Mouse (Mus musculus) stomach, embryonic 15.5 days (tissue): ENCODE measurements around the gene Tctex1d1. TPM values are rescaled to one million over a fixed set of nuclear protein-coding genes. Genes with fewer than 3 reads are reported as not detected.

Experiments
- ATAC-seq: fragments of 200-750 bp; cut with Nextera tagmentation; 2 replicates; pipeline ENCODE4 v1.8.0; 2017; ENCODE audit warnings: low read depth, moderate number of reproducible peaks, moderate TSS enrichment; ENCODE audit not compliant: insufficient read depth, low FRiP score
- H3K27ac ChIP-seq: fragments of 300-500 bp; sonication (generic); 2 replicates; pipeline ENCODE4 v1.5.1; 2015; ENCODE audit warnings: mild to moderate bottlenecking, inconsistent platforms
- H3K27me3 ChIP-seq: fragments of 300-500 bp; sonication (generic); replicated peaks from 2 replicates; pipeline ENCODE4 v1.6.1; 2015; ENCODE audit warnings: inconsistent platforms
- H3K36me3 ChIP-seq: fragments of 300-500 bp; sonication (generic); 2 replicates; pipeline ENCODE4 v1.6.1; 2015; ENCODE audit warnings: inconsistent platforms
- H3K4me1 ChIP-seq: fragments of 300-500 bp; sonication (generic); 2 replicates; pipeline ENCODE4 v1.6.1; 2015; ENCODE audit warnings: inconsistent platforms
- H3K4me2 ChIP-seq: fragments of 300-500 bp; sonication (generic); 2 replicates; pipeline ENCODE4 v1.6.1; 2015; ENCODE audit warnings: mild to moderate bottlenecking, inconsistent platforms
- H3K4me3 ChIP-seq: fragments of 300-500 bp; sonication (generic); replicated peaks from 2 replicates; pipeline ENCODE4 v1.5.1; 2015; ENCODE audit warnings: inconsistent platforms
- H3K9ac ChIP-seq: fragments of 300-500 bp; sonication (generic); 2 replicates; pipeline ENCODE4 v1.6.1; 2015; ENCODE audit warnings: inconsistent platforms
- H3K9me3 ChIP-seq: fragments of 300-500 bp; sonication (generic); 2 replicates; pipeline ENCODE4 v1.6.1; 2016; ENCODE audit warnings: inconsistent platforms
- WGBS: fragments of 180-500 bp; shearing (Covaris S2); methylation state at CpG from one replicate; pipeline ENCODE4 v1.1.7; 2015; 5-methylcytosine and 5-hydroxymethylcytosine counted together
- polyA plus RNA-seq: library from polyadenylated mRNA; unstranded; fragments of >200 nt; fragmentation: Nextera tagmentation; extraction: Ambion mirVana; gene quantifications from 2 replicates; pipeline ENCODE4 v1.2.1, GENCODE M21; 2015

Tctex1d1 gene
- polyA plus RNA-seq, 1 experiment from 2014 or later, result 1.1 TPM

DNA sequence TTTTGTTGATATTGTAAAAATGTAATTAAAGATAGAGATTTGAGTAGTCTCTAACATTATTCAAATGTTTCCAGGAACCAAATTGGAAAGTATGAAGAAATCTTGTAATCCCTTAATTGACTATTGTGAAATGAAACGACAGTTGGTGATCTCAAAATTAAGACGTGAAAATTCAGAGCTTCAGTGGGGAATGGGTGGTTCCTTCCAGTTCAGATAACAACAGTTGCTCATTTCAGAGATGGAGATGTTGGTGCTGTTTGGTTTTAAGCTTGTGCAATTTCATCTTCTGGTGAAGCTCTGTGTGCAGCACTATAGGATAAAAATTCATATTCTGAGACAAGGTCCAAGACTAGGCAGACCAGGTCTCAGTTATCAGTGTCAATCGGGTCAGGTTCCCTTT, 6.3 kb upstream of the Tctex1d1 start:
- WGBS, result 72% methylated on average over 3 of the region's 3 CpGs
- H3K4me3 ChIP-seq, result no peak overlapping the region
- ATAC-seq, result no peak

DNA sequence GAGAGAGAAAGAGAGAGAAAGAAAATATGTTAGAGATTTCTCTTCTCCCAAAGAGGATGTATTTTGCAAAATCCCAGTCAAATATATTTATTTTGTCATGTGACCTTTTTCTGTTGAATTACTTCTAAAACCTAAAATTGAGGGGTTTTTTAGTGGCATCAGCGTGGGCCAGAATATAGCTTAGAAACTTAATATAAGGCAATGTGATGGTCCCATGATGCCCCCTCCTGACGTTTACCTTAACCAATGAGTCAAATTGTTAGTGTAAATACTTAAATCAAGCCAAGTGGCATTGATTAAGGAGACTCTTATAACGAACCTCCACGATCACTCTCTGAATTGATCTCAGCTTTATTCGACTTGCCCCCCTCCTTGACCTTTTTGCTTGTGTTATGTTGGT, 4.2 kb upstream of the Tctex1d1 start:
- Histone ChIP-seq H3K4me3 (no peak overlapping the region), H3K4me1 (peaks cover 4% of the 10 kb centered on the region; the same call in 1 of the 2 replicates), H3K27me3 (no peaks in the 10 kb centered on the region), H3K4me2 (no peak overlapping the region), H3K27ac (no peak overlapping the region), H3K36me3 (no peaks in the 10 kb centered on the region), H3K9me3 (no peaks in the 10 kb centered on the region), H3K9ac (no peak overlapping the region)
- 59% methylated on average over 5 of the region's 5 CpGs for WGBS
- ATAC-seq, result no peak

More for the DNA sequence above, 6.3 kb upstream of the Tctex1d1 start:
- Histone ChIP-seq H3K4me2 (no peak overlapping the region), H3K36me3 (no peaks in the 10 kb centered on the region), H3K27ac (no peak overlapping the region), H3K9me3 (no peaks in the 10 kb centered on the region), H3K27me3 (no peaks in the 10 kb centered on the region), H3K9ac (no peak overlapping the region), H3K4me1 (no peaks in the 10 kb centered on the region)

DNA sequence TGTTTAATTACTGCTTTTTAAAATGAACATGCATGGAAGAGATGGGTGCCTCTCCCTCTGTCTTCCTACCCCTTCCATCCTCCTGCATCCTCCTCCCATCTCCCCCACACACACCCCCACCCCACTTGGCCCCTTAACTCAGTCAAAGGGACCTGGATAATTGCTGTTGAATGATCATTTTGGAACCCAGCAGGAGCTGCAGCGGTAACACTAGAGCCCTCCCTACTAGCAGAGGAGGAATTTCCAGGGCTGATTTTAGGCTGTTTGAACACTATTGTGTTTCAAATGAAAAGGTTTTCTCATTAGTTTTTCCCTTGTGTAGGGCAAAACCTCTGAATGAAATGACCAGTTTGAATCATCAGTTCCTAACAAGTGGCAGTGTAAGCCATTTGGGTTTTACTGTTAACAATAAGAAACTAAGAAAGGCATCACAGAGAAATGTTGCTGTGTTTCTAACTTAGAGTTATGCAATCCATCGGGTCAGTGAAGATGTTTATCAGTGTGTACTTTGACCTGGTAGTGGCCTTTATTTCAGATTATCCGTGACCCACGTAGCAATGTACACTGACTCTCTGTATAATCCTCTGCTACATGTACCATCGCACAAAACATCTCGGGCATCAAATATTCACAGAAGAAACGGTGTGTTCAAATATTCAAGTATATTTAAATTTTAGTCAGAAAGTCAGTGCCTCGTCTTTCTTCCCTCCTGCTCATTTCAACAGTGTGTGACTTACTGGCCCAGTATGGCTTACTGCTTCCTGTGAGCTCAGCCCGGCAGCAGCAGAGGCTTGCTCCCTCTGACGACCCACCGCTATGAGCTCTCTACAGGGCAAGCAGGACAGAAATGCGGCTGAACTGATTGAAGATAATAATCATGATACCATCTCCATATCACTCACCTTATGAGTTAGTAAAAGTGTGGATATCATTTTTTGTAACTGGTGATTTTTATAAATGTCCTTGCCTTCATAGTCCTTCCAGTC, 1.8 kb upstream of the Tctex1d1 start:
- H3K27me3 ChIP-seq, result no peaks in the 10 kb centered on the region
- no peak overlapping the region for H3K9ac ChIP-seq
- H3K36me3 ChIP-seq, result no peaks in the 10 kb centered on the region
- WGBS, result 58% methylated on average over 12 of the region's 12 CpGs
- H3K9me3 ChIP-seq, result no peaks in the 10 kb centered on the region
- H3K27ac ChIP-seq, result no peak overlapping the region
- no peak overlapping the region for H3K4me2 ChIP-seq
- ATAC-seq, result no peak
- peaks cover 4% of the 10 kb centered on the region; the same call in 1 of the 2 replicates for H3K4me1 ChIP-seq
- H3K4me3 ChIP-seq, result no peak overlapping the region

DNA sequence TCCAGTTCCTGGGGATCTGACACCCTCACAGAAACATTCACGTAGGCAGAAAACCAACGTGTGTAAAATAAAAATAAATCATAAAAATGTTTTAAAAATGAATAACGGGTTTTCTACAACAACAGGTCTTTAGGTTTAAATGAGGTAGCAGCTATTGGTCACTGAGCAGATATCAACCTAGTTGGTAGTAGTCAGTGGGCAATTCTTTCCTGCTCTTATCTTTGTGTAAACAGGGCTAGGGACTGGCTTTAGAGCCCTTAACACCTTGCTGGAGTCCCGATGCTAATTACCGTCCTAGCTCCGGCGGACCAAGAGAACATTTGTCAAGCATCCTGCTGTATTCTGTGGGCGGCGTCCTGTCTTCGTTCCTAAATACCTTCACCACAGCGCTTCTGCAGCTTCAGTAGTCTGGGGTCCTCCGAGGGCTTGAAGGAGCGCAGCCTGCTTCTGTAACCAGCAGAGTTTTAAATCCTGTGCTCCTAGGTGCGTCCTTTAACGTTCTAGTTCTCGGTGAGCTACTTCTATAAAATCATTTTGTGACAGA, 556 bp upstream of the Tctex1d1 start:
- peak overlapping the region; percentile 53 for H3K4me2 ChIP-seq
- WGBS, result 11% methylated on average over 16 of the region's 16 CpGs
- ATAC-seq, result no peak

DNA sequence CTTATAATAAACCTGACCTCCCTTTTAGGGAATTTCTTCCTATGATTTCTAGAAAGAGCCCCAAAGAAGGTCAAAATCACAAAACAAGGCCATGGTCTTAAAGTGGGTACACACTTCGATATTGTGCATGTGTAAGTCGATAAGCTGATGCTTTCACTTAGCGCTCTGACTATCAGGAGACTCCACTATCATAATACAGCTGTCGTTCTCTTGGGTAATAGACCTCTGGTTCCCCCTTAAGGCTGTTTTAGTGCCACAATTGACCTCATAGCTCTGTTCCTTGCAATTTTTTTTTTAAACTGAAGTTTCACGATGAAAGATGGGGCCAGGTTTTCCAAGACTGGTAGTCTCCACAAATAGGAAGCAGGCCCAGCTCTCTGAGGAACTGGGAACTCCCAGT, 979 bp downstream of the Tctex1d1 start:
- Histone ChIP-seq H3K9me3 (no peaks in the 10 kb centered on the region), H3K36me3 (no peaks in the 10 kb centered on the region), H3K9ac (no peak overlapping the region), H3K27me3 (no peaks in the 10 kb centered on the region), H3K27ac (no peak overlapping the region), H3K4me3 (no peak overlapping the region), H3K4me2 (peak overlapping the region; percentile 53; the same call in 1 of the 2 replicates), H3K4me1 (peaks cover 4% of the 10 kb centered on the region; the same call in 1 of the 2 replicates)
- no peak for ATAC-seq
- 58% methylated on average over 5 of the region's 5 CpGs for WGBS

More for the DNA sequence above, 556 bp upstream of the Tctex1d1 start:
- Histone ChIP-seq H3K9me3 (no peaks in the 10 kb centered on the region), H3K36me3 (no peaks in the 10 kb centered on the region), H3K9ac (no peak overlapping the region), H3K4me1 (peaks cover 4% of the 10 kb centered on the region; the same call in 1 of the 2 replicates), H3K27ac (no peak overlapping the region), H3K4me3 (no peak overlapping the region), H3K27me3 (no peaks in the 10 kb centered on the region)

DNA sequence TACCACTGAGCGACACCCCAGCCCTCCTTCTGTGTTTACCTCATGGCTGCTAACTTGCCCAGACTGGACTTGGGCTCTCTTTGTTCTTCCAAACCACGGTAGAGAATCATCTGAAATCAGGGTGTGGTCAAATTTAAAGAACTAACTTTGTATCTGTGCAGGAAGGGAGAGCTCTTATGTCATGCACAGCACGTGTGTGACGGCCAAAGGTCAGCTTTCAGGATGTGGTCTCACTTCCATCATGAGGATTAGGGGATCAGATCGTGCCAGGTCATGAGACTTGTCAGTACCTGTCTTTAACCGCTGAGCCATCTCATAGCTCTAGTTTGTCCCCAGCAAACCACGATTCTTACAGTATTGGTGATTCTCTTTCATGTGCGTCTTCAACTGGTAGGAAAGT, 3.3 kb downstream of the Tctex1d1 start:
- H3K27me3 ChIP-seq, result no peaks in the 10 kb centered on the region
- no peak overlapping the region for H3K4me2 ChIP-seq
- no peak overlapping the region for H3K9ac ChIP-seq
- H3K27ac ChIP-seq, result no peak overlapping the region
- H3K36me3 ChIP-seq, result no peaks in the 10 kb centered on the region
- ATAC-seq, result no peak
- no peaks in the 10 kb centered on the region for H3K9me3 ChIP-seq
- peaks cover 4% of the 10 kb centered on the region; the same call in 1 of the 2 replicates for H3K4me1 ChIP-seq
- 73% methylated on average over 8 of the region's 8 CpGs for WGBS
- H3K4me3 ChIP-seq, result no peak overlapping the region

DNA sequence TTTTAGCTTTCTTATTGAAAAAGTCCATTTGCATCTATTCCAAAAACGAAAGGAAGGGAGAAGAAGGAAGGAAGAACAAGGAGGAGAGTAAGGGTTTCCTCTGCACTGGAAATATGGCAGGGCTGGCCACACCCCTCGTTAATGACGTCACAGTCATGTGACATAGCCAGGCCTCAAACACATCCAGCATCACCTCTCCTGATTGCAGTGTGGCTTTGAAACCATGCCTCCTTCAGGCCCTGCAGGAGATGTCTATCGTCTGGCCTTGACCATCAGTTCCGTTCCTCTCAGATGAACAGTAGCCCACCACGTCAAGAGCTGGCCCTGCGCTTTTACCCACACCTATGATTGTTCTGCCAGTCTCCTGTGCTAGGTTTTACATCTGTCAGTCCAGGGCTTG, 7.8 kb downstream of the Tctex1d1 start:
- Histone ChIP-seq H3K36me3 (no peaks in the 10 kb centered on the region), H3K27ac (no peak overlapping the region), H3K4me3 (no peak overlapping the region), H3K9me3 (no peaks in the 10 kb centered on the region), H3K27me3 (no peaks in the 10 kb centered on the region), H3K4me2 (no peak overlapping the region), H3K9ac (no peak overlapping the region), H3K4me1 (no peaks in the 10 kb centered on the region)
- 74% methylated on average over 7 of the region's 7 CpGs for WGBS
- no peak for ATAC-seq

DNA sequence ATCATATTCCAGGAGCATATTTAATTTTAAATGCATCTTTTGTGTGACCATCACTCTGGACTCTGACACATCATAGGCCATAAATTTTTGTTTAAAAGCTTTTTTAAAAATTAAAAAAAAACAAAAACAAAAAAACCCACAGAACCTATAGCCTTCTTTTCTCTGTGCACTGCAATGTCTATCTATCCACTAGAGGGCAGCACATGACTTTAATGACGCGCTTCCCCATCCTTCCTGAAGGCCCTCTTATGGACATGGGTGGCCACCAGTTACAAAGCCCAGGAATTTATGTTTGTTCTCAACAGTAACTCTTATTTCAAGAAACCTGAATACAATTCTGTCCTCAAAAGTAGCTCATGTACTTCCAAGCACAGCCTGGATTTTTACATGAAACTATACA, 8.5 kb downstream of the Tctex1d1 start:
- Histone ChIP-seq H3K4me3 (no peak overlapping the region), H3K4me2 (no peak overlapping the region), H3K27ac (no peak overlapping the region), H3K4me1 (no peaks in the 10 kb centered on the region), H3K9me3 (no peaks in the 10 kb centered on the region), H3K36me3 (no peaks in the 10 kb centered on the region), H3K27me3 (no peaks in the 10 kb centered on the region), H3K9ac (no peak overlapping the region)
- 3% methylated on average over 2 of the region's 2 CpGs for WGBS
- no peak for ATAC-seq

DNA sequence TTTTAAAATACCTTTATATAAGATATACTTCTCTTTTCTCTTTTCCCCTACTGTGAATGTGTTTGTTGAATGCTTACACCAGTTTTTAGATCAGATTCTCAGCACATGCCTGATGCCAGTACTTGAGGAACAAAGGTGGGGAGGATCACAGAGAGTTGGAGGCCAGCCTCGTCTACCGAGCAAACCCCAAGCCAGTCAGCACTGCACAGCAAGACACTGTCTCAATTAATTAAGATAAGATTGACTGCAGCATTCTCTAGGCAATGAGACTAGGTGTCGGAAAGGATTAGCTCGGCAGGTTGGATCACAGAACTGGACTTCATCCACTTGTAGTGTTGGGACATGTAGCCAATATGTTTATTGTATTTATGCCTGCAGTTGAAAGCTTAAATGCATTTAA, 8.9 kb downstream of the Tctex1d1 start:
- H3K4me1 ChIP-seq, result no peaks in the 10 kb centered on the region
- no peaks in the 10 kb centered on the region for H3K27me3 ChIP-seq
- H3K4me3 ChIP-seq, result no peak overlapping the region
- H3K4me2 ChIP-seq, result no peak overlapping the region
- no peaks in the 10 kb centered on the region for H3K9me3 ChIP-seq
- no peak for ATAC-seq
- H3K9ac ChIP-seq, result no peak overlapping the region
- H3K27ac ChIP-seq, result no peak overlapping the region
- 61% methylated on average over 4 of the region's 4 CpGs for WGBS
- H3K36me3 ChIP-seq, result no peaks in the 10 kb centered on the region

DNA sequence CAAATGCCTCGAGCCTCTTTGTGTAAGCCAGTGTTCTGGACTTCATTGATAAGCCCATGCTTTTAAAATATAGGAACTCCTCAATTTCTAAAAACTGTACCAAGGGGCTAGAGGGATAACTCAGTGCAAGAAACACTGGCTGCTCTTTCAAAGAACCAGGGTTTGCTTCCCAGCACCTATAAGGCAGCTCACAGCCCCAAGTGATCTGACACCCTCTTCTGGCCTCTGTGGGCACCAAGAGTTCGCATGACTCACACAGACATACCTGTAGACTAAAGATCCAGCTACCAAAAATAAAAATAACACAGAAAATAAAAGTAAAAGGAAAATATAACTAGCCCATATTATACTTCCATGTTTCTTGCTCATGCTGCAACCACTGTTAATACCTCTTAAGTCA, 9.3 kb downstream of the Tctex1d1 start:
- WGBS, result 75% methylated on average over 2 of the region's 2 CpGs
- no peak overlapping the region for H3K4me3 ChIP-seq
- H3K9me3 ChIP-seq, result no peaks in the 10 kb centered on the region
- no peaks in the 10 kb centered on the region for H3K27me3 ChIP-seq
- no peak overlapping the region for H3K27ac ChIP-seq
- no peak for ATAC-seq
- H3K36me3 ChIP-seq, result no peaks in the 10 kb centered on the region
- H3K9ac ChIP-seq, result no peak overlapping the region
- H3K4me1 ChIP-seq, result no peaks in the 10 kb centered on the region
- H3K4me2 ChIP-seq, result no peak overlapping the region

DNA sequence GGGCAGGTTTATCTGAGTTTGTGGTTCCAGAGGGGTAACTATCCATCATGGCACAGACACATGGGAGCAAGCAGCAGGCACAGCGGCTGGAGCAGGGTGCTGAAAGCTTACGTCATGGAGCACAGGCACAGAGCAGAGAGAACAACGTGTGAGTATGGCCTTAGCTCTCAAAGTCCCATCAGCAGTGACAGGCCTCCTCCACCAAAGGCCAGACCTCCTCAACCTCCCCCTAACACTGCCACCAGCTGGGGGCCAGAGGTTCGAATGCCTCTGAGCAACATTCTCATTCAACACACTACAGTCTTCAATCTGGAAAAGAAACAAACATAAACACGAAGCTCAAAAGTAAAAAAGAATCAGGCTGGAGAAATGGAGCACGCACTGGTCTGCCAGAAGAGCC, 10.1 kb downstream of the Tctex1d1 start:
- H3K4me2 ChIP-seq, result no peak overlapping the region
- no peaks in the 10 kb centered on the region for H3K27me3 ChIP-seq
- 71% methylated on average over 6 of the region's 6 CpGs for WGBS
- H3K9ac ChIP-seq, result no peak overlapping the region
- H3K9me3 ChIP-seq, result no peaks in the 10 kb centered on the region
- no peaks in the 10 kb centered on the region for H3K4me1 ChIP-seq
- no peak for ATAC-seq
- H3K27ac ChIP-seq, result no peak overlapping the region
- no peak overlapping the region for H3K4me3 ChIP-seq
- no peaks in the 10 kb centered on the region for H3K36me3 ChIP-seq

DNA sequence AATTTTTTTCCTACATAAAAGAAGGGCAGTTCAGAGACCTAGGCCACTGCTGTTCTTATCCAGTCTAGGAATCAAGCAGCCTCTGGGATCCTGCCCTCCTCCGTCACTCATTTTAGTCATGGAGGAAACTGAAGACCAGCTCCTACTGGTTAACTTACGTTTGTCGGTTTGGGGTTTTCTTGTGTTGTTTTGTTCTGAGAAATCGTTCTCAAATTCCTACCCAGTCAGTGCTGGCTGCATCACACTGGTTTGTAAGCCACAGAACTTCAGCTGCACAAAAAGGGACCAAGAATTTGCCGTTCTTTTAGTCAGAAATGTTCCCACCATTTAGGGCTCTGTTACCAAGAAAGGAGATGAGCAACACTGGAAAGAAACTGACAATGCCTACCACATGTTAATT, 11.0 kb downstream of the Tctex1d1 start:
- Histone ChIP-seq H3K4me3 (no peak overlapping the region), H3K9ac (no peak overlapping the region), H3K27me3 (no peaks in the 10 kb centered on the region), H3K27ac (no peak overlapping the region), H3K4me2 (no peak overlapping the region), H3K36me3 (no peaks in the 10 kb centered on the region), H3K9me3 (no peaks in the 10 kb centered on the region), H3K4me1 (no peaks in the 10 kb centered on the region)
- 73% methylated on average over 5 of the region's 5 CpGs for whole genome bisulfite sequencing
- ATAC-seq, result no peak
